Comparison of ENCODE assay signal across 17 mouse cellular contexts in the genomic region with DNA sequence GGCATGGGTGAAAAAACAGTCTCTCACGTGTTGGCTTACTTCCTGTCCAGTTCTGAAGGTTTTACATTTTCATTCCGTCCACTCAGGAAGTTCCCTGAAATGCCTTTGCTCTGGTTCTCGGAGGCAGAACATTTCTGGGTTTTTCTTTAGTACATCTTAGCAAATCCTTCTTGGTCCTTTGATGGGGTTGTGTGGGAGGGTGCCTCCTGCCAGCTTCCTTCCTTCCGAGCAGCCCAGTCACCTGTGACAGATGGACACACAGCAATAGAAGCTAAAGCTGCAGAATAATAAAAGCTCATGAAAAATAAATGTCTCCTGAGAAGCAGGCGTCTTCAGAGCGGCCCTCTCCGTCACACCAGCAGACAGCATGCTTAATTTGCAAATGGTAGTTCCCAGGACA. TPM values are rescaled to one million over a fixed set of nuclear protein-coding genes. Genes with fewer than 3 reads are reported as not detected.
A peak's percentile ranks its signal among the peaks of the same experiment; 100 is the strongest.
DNase-seq lines count a peak whose midpoint lies in the region.
"Had no signal": no experiment of that assay in that cellular context is flagged by ENCODE, and none has a peak within 500 bp of the region (broad histone marks: within the 10 kb centered on the region; RNA-seq: fewer than 3 reads in every experiment).

No protein-coding gene starts in this region.

- DNase-seq in frontal cortex, postnatal 36 days (ENCODE audit: low spot score in 2 of 2): peak; percentile 27 to 43
- DNase-seq in frontal cortex, postnatal 25 days (ENCODE audit: low spot score in 2 of 2): no peak
- peak; percentile 27 to 49 for DNase-seq in left cerebral cortex, postnatal 36 days (ENCODE audit: low spot score in 2 of 2)
- no peak for DNase-seq in left cerebral cortex, adult 11 months (ENCODE audit: low spot score)
- DNase-seq in right cerebral cortex, adult 2 months (ENCODE audit: low spot score in 2 of 2): peak; percentile 26 to 51
- no peak for DNase-seq in right cerebral cortex, postnatal 14 days
- peak; percentile 77 for DNase-seq in brain, adult 2 months (ENCODE audit: low read depth, low spot score)
- no peak for DNase-seq in cerebellum, adult 8-10 months
- DNase-seq: adrenal gland, adult 2 months; adrenal gland, postnatal 14 days; B cell, adult 2 months; cerebellum, adult 11-12 months; cerebellum, adult 9-10 months; cerebellum, postnatal 14 days; gastrocnemius, adult 2 months; gastrocnemius, postnatal 14 days; heart, adult 11 months had no signal

- intact Hi-C loops in left cerebral cortex, postnatal 36 days (cut with DNase I): loop anchor here (5.0 kb wide), 1 partner anchor 103 kb away; no protein-coding TSS in a partner anchor

RNA-seq across cellular contexts. Expression of a gene that starts 57.7 kb away (rescaled TPM):
- 10 to 100 TPM; 11.2 to 11.3 TPM for total RNA-seq in left cerebral cortex, postnatal 36 days (2021)

RNA-seq across cellular contexts. Expression of a gene that starts 57.8 kb away (rescaled TPM):
- total RNA-seq in left cerebral cortex, postnatal 36 days (2021): 10 to 100 TPM; 21.7 to 22.3 TPM

Comparison
In these comparisons a context has a peak if more than half of its experiments do, and no peak if none do; other contexts are left out.
1. DNase-seq: peak in frontal cortex, postnatal 36 days (2 of 2), left cerebral cortex, postnatal 36 days (2 of 2), right cerebral cortex, adult 2 months (2 of 2) and brain, adult 2 months (single experiment); none in frontal cortex, postnatal 25 days (0 of 2), left cerebral cortex, adult 11 months (single experiment), right cerebral cortex, postnatal 14 days (single experiment) and cerebellum, adult 8-10 months (single experiment).